ENCODE assay signal across 8 mouse cellular contexts in genomic region chr17:29078519-29079383, GRCm38 (mm10). TPM values are rescaled to one million over a fixed set of nuclear protein-coding genes. Genes with fewer than 3 reads are reported as not detected.
A peak's percentile ranks its signal among the peaks of the same experiment; 100 is the strongest.
DNase-seq lines count a peak whose midpoint lies in the region; TF ChIP-seq lines count a peak whose summit lies in the region.

No protein-coding gene starts in this region.

- dilution Hi-C loops in CH12.LX (cut with MboI; ENCODE audit: extremely low pct_ligation_motif_present, extremely low pct_unique_long_range_greater_than_20kb, low sequenced_read_pairs): no loop called here

- H3K4me1 ChIP-seq in CH12.LX (ENCODE audit: control insufficient read depth in 1 of 2, insufficient read depth in 2 of 2): peaks cover 14 to 53% of the 10 kb centered on the region in 2 experiments
- H3K4me1 ChIP-seq in heart, adult 2 months (ENCODE audit: control insufficient read depth, insufficient read depth, low read length): peaks cover 2% of the 10 kb centered on the region

- H3K79me2 ChIP-seq in CH12.LX (replicated peaks; ENCODE audit: control insufficient read depth, extremely low read depth, insufficient read depth, poor library complexity, severe bottlenecking): no peaks in the 10 kb centered on the region
- H3K79me2 ChIP-seq in heart, adult 2 months (replicated peaks; ENCODE audit: control insufficient read depth, insufficient read depth, low read length): no peaks in the 10 kb centered on the region

- H3K27me3 ChIP-seq in CH12.LX (replicated peaks): no peaks in the 10 kb centered on the region
- H3K27me3 ChIP-seq in heart, adult 2 months (ENCODE audit: control insufficient read depth, insufficient read depth, low read length): no peaks in the 10 kb centered on the region

- WGBS in heart, adult 2 months: 12% methylated on average over 25 of the region's 25 CpGs

- H3K9ac ChIP-seq in CH12.LX (ENCODE audit: insufficient read depth, low read depth): peak overlapping the region; percentile 97
- peak overlapping the region; percentile 70 for H3K9ac ChIP-seq in heart, adult 2 months (ENCODE audit: low read depth, low read length)

- H3K36me3 ChIP-seq in CH12.LX (replicated peaks in 1 of 2; ENCODE audit: control insufficient read depth in 1 of 2, insufficient read depth in 1 of 2, low read length in 1 of 2): peaks cover 0 to 20% of the 10 kb centered on the region in 2 experiments
- no peaks in the 10 kb centered on the region for H3K36me3 ChIP-seq in heart, adult 2 months (ENCODE audit: control insufficient read depth, insufficient read depth, low read length)

- DNase-seq in 3T3-L1 (ENCODE audit: low read depth, low spot score) (peak; percentile 98), CH12.LX (ENCODE audit: extremely low read depth) (peak; percentile 92)
- peak; percentile 59 for DNase-seq in embryo, embryonic 10.5 days (ENCODE audit: low spot score)
- DNase-seq in heart, adult 2 months: peak; percentile 80 to 89
- peak; percentile 40 for DNase-seq in kidney, adult 9 months
- peak; percentile 75 for DNase-seq in lung, postnatal 10 days
- peak; percentile 91 for DNase-seq in skeletal muscle tissue, adult 2 months (ENCODE audit: low read depth, low spot score)
- DNase-seq in right cerebral cortex, postnatal 4 days: no peak

- TF ChIP-seq EP300 in CH12.LX (IDR thresholded peaks at IDR 0.05; ENCODE audit: low read length): peak; percentile 81
- no peak for TF ChIP-seq EP300 in heart, adult 2 months (IDR thresholded peaks at IDR 0.05; ENCODE audit: insufficient read depth, low read depth, low read length)

- peak overlapping the region; percentile 60 to 96 (median 65) for H3K4me3 ChIP-seq in CH12.LX (replicated peaks in 1 of 3; ENCODE audit: low read depth in 2 of 3, low read length in 2 of 3, poor library complexity in 1 of 3)
- H3K4me3 ChIP-seq in heart, adult 2 months: peak overlapping the region; percentile 42

- no peak for TF ChIP-seq RAD21 in CH12.LX (IDR thresholded peaks at IDR 0.05; ENCODE audit: low read depth, low read length)

- in situ Hi-C loops in CH12.LX (cut with MboI; ENCODE audit: low pct_ligation_motif_present, low pct_unique_long_range_greater_than_20kb, low sequenced_read_pairs): no loop called here

- peak overlapping the region; percentile 93 for H3K27ac ChIP-seq in CH12.LX (ENCODE audit: insufficient read depth, low read depth)
- peak overlapping the region; percentile 80 for H3K27ac ChIP-seq in heart, adult 2 months

- intact Hi-C loops in heart, adult 2 months (cut with DNase I): loop anchor here (2.0 kb wide), 1 partner anchor 24 kb away; no protein-coding TSS in a partner anchor

- peaks cover 6% of the 10 kb centered on the region for H3K9me3 ChIP-seq in CH12.LX (replicated peaks; ENCODE audit: low read length)

- peak; percentile 54; the same call in 1 of the 2 replicates for TF ChIP-seq POLR2A in CH12.LX (IDR thresholded peaks at IDR 0.05; ENCODE audit: low read depth, low read length)
- TF ChIP-seq POLR2A in heart, adult 2 months (IDR thresholded peaks at IDR 0.05; ENCODE audit: insufficient read depth, low read depth, low read length): no peak

- H3K4me2 ChIP-seq in CH12.LX (ENCODE audit: insufficient read depth, low read depth, poor library complexity, severe bottlenecking): peak overlapping the region; percentile 75

- no peak for TF ChIP-seq CTCF in CH12.LX (conservative IDR thresholded peaks at IDR 0.05 in 1 of 2, IDR thresholded peaks at IDR 0.05 in 1 of 2; ENCODE audit: low read depth in 2 of 2, low read length in 2 of 2)
- no peak for TF ChIP-seq CTCF in heart, adult 2 months (IDR thresholded peaks at IDR 0.05)

TF ChIP-seq in CH12.LX, 34 proteins besides CTCF, POLR2A, EP300 and RAD21:
- TF ChIP-seq GABPA (IDR thresholded peaks at IDR 0.05; ENCODE audit: insufficient replicate concordance, low read depth, low read length): no peak
- peak; percentile 71 for TF ChIP-seq JUN (IDR thresholded peaks at IDR 0.05; ENCODE audit: insufficient read depth, low read depth, low read length)
- peak; percentile 67 for TF ChIP-seq ZMIZ1 (IDR thresholded peaks at IDR 0.05; ENCODE audit: low read depth, low read length)
- TF ChIP-seq MAZ (IDR thresholded peaks at IDR 0.05; ENCODE audit: low read depth, low read length): peak; percentile 88
- TF ChIP-seq ZNF384 (IDR thresholded peaks at IDR 0.05; ENCODE audit: low read depth, low read length): peak; percentile 49
- no peak for TF ChIP-seq E2F4 (IDR thresholded peaks at IDR 0.05; ENCODE audit: insufficient replicate concordance, low read depth, low read length)
- TF ChIP-seq KAT2A (IDR thresholded peaks at IDR 0.05; ENCODE audit: insufficient replicate concordance, low read length): 0 out of 2 replicates have a peak, but pooled peaks have one; percentile 43
- peak; percentile 71 for TF ChIP-seq NELFE (IDR thresholded peaks at IDR 0.05; ENCODE audit: low read depth, low read length)
- peak; percentile 83 for TF ChIP-seq MYC (IDR thresholded peaks at IDR 0.05; ENCODE audit: low read depth, low read length)
- TF ChIP-seq PAX5 (IDR thresholded peaks at IDR 0.05; ENCODE audit: low read length): no peak
- TF ChIP-seq USF1 (IDR thresholded peaks at IDR 0.05; ENCODE audit: low read depth, low read length): no peak
- TF ChIP-seq IRF4 (IDR thresholded peaks at IDR 0.05; ENCODE audit: low read depth, low read length): peak; percentile 95
- TF ChIP-seq MAFK (IDR thresholded peaks at IDR 0.05; ENCODE audit: insufficient replicate concordance, low read length): peak; percentile 60; the same call in 1 of the 2 replicates
- TF ChIP-seq POLR2AphosphoS2 (IDR thresholded peaks at IDR 0.05; ENCODE audit: low read depth, low read length): 0 out of 2 replicates have a peak, but pooled peaks have one; percentile 48
- no peak for TF ChIP-seq ZKSCAN1 (IDR thresholded peaks at IDR 0.05; ENCODE audit: borderline replicate concordance, low read depth, low read length)
- peak; percentile 46; the same call in 1 of the 2 replicates for TF ChIP-seq ELF1 (IDR thresholded peaks at IDR 0.05; ENCODE audit: low read depth, low read length)
- peak; percentile 93 for TF ChIP-seq BHLHE40 (IDR thresholded peaks at IDR 0.05; ENCODE audit: low read depth, low read length)
- 0 out of 2 replicates have a peak, but pooled peaks have one; percentile 41 for TF ChIP-seq NRF1 (IDR thresholded peaks at IDR 0.05; ENCODE audit: low read depth, low read length)
- peak; percentile 77 for TF ChIP-seq SIN3A (IDR thresholded peaks at IDR 0.05; ENCODE audit: low read length)
- no peak for TF ChIP-seq USF2 (conservative IDR thresholded peaks at IDR 0.05; ENCODE audit: low read depth, low read length)
- TF ChIP-seq ZC3H11A (IDR thresholded peaks at IDR 0.05; ENCODE audit: low read depth, low read length): no peak
- TF ChIP-seq RCOR1 (conservative IDR thresholded peaks at IDR 0.05; ENCODE audit: low read depth, low read length): 0 out of 2 replicates have a peak, but pooled peaks have one; percentile 42
- peak; percentile 17 for TF ChIP-seq SMC3 (IDR thresholded peaks at IDR 0.05; ENCODE audit: low read depth, low read length)
- peak; percentile 94 for TF ChIP-seq ETS1 (conservative IDR thresholded peaks at IDR 0.05; ENCODE audit: low read depth, low read length)
- 0 out of 2 replicates have a peak, but pooled peaks have one; percentile 62 for TF ChIP-seq TBP (conservative IDR thresholded peaks at IDR 0.05; ENCODE audit: low read depth, low read length)
- peak; percentile 99 for TF ChIP-seq CHD1 (IDR thresholded peaks at IDR 0.05; ENCODE audit: low read depth, low read length)
- TF ChIP-seq UBTF (IDR thresholded peaks at IDR 0.05; ENCODE audit: low read depth, low read length): no peak
- TF ChIP-seq MXI1 (IDR thresholded peaks at IDR 0.05; ENCODE audit: low read depth, low read length): peak; percentile 67; the same call in 1 of the 2 replicates
- TF ChIP-seq CHD2 (IDR thresholded peaks at IDR 0.05; ENCODE audit: low read length): peak; percentile 77
- TF ChIP-seq MAX (IDR thresholded peaks at IDR 0.05; ENCODE audit: low read length): peak; percentile 32; the same call in 1 of the 2 replicates
- TF ChIP-seq TCF12 (IDR thresholded peaks at IDR 0.05; ENCODE audit: low read depth, low read length): peak; percentile 97
- TF ChIP-seq JUND (conservative IDR thresholded peaks at IDR 0.05; ENCODE audit: low read depth, low read length): peak; percentile 59; the same call in 1 of the 2 replicates
- TF ChIP-seq HCFC1 (IDR thresholded peaks at IDR 0.05; ENCODE audit: low read depth, low read length): peak; percentile 59; the same call in 1 of the 2 replicates
- peak; percentile 98 for TF ChIP-seq MEF2A (IDR thresholded peaks at IDR 0.05; ENCODE audit: borderline replicate concordance, low read depth, low read length)

RNA-seq across cellular contexts. Expression of gene Cdkn1a, which starts 12.0 kb away (rescaled TPM):
- 25.3 and 37.5 TPM in 2 replicates for total RNA-seq in CH12.LX (2012; rRNA removed)
- 9.1 and 10.6 TPM in 2 replicates for total RNA-seq in CH12.LX (2014; rRNA removed)
- polyA plus RNA-seq in CH12.LX (2012; ENCODE audit: insufficient read length, low read depth): 55.0 and 59.1 TPM in 2 replicates
- total RNA-seq in heart, adult 2 months (2021): 100 to 1,000 TPM in 1 of 2 experiments, 10 to 100 TPM in 1; 56.4 to 156 TPM
- polyA plus RNA-seq in heart, adult 2 months (2012; rRNA removed): 30.4 and 37.3 TPM in 2 replicates

RNA-seq across cellular contexts. Expression of gene Rab44, which starts 35.2 kb away (rescaled TPM):
- 0.17 and 0.34 TPM in 2 replicates for total RNA-seq in CH12.LX (2012; rRNA removed)
- 0.12 TPM in 1 of 2 replicates, not detected in the other for total RNA-seq in CH12.LX (2014; rRNA removed)
- 0.30 TPM in 1 of 2 replicates, not detected in the other for polyA plus RNA-seq in CH12.LX (2012; ENCODE audit: insufficient read length, low read depth)
- under 1 TPM in 1 of 2 experiments, not detected in 1; 0.70 TPM for total RNA-seq in heart, adult 2 months (2021)
- 0.23 and 0.38 TPM in 2 replicates for polyA plus RNA-seq in heart, adult 2 months (2012; rRNA removed)

RNA-seq across cellular contexts. Expression of gene Srsf3, which starts 46.3 kb away (rescaled TPM):
- total RNA-seq in CH12.LX (2012; rRNA removed) (171 and 266 TPM in 2 replicates), CH12.LX (2014; rRNA removed) (380 and 479 TPM in 2 replicates)
- 687 and 712 TPM in 2 replicates for polyA plus RNA-seq in CH12.LX (2012; ENCODE audit: insufficient read length, low read depth)
- 10 to 100 TPM; 64.5 to 84.9 TPM for total RNA-seq in heart, adult 2 months (2021)
- 84.5 and 104 TPM in 2 replicates for polyA plus RNA-seq in heart, adult 2 months (2012; rRNA removed)
